Mouse (Mus musculus) testis, adult 2 months (tissue): ENCODE data around the gene Ank3.

Experiments used
- CTCF ChIP-seq: fragments of 200-500 bp; IDR thresholded peaks from 2 replicates; pipeline ENCODE4 v1.5.1; 2012; ENCODE audit warnings: low read depth, mild to moderate bottlenecking, inconsistent platforms, low read length, moderate library complexity; ENCODE audit not compliant: control insufficient read depth, insufficient read depth, insufficient replicate concordance
- POLR2A ChIP-seq: fragments of 200-500 bp; IDR thresholded peaks from 2 replicates; pipeline ENCODE4 v1.6.1; 2012; ENCODE audit warnings: low read depth, mild to moderate bottlenecking, inconsistent platforms, low read length, moderate library complexity; ENCODE audit not compliant: control insufficient read depth

- TF ChIP-seq CTCF (no peak), POLR2A (no peak)
Observed at GRCm38 (mm10) chr10:69859848-69860479, 461.4 kb downstream of the Ank3 start.
